Mouse (Mus musculus) bone marrow, adult 2 months (tissue): ENCODE measurements at regions not wholly inside any gene's neighbourhood (a gene's known extent, or its start where the extent isn't known, plus 50 kb on each side); places are given as distances from the start of the nearest gene placed in this dataset.

Source experiments
- CTCF ChIP-seq: fragments of 200-500 bp; IDR thresholded peaks from 2 replicates; pipeline ENCODE4 v1.5.1; 2011; ENCODE audit warnings: low read length, control low read depth; ENCODE audit not compliant: control insufficient read depth, insufficient read depth
- POLR2A ChIP-seq: fragments of 200-500 bp; IDR thresholded peaks from 2 replicates; pipeline ENCODE4 v1.6.1; 2011; ENCODE audit warnings: low read depth, mild to moderate bottlenecking, control low read depth, low read length, borderline replicate concordance; ENCODE audit not compliant: control insufficient read depth

DNA sequence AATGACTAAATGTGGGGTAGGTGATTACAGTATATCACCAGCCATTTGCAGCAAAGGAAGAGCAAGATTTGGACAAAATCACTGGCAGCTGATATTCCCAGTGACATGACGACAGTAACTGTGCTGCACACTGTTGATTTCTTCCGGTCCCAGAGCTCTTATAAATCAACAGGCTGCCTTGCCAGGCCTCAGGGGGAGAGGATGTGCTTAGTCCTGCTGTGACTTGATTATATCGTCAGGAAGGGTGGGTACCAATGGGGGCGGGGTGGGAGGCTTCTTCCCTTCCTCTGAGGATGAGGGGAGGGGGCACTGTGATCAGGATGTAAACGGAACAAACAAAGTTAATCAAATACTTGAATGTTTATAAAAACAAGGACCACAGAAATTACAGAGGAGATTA, 110.9 kb upstream of the Kctd3 start:
- TF ChIP-seq POLR2A: no peak
- TF ChIP-seq CTCF: no peak
